Mouse (Mus musculus) inflammation-experienced regulatory T-cells, adult 6 months (primary cell): ENCODE results near the gene Tec. TPM values are rescaled to one million over a fixed set of nuclear protein-coding genes. Genes with fewer than 3 reads are reported as not detected.
"Not testable (repeated sequence)": the region's sequence is repeated elsewhere in the genome, so short reads cannot be mapped to it uniquely, and the experiment has no call there.

Experiments used
- ATAC-seq: one replicate; pipeline ENCODE4 v1.8.0; 2017
- polyA plus RNA-seq, 3 experiments: library from polyadenylated mRNA; unstranded; fragments of 100-300 nt; shearing (Covaris generic); gene quantifications; one replicate each; pipeline ENCODE4 v1.2.1; 2017

Tec gene
- polyA plus RNA-seq, 3 experiments from 2014 or later = 9.2 to 14.7 (median 10.2) TPM

DNA sequence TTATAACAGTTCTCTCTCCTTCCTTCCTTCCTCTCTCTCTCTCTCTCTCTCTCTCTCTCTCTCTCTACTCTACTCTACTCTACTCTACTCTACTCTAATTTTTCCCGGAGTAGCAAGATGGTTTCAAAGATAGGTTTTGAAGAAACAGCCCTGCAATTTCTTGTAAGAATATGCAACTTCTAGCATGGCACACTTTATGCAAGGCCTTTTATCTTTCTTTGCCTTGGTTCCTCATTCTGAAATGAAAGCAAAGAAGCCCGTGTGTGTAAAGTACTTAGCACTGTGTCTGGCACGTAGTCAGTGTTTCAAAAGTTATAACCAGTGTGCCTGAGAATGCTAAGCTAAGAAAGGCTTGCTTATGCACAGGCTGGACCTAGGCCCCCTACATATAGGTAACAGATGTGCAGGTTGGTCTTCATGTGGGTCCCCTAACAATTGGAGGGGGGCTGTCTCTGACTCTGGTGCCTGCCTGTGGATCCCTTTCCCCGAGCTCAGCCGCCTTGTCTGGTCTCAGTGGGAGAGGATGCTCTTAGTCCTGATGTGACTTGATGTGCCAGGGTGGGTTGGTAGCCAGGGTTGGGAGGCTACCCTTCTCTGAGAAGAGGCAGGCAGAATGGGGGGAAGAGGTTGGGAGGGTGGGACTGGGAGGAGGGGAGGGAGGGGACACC is 49.6 kb downstream of the Tec start:
- ATAC-seq = no peak

DNA sequence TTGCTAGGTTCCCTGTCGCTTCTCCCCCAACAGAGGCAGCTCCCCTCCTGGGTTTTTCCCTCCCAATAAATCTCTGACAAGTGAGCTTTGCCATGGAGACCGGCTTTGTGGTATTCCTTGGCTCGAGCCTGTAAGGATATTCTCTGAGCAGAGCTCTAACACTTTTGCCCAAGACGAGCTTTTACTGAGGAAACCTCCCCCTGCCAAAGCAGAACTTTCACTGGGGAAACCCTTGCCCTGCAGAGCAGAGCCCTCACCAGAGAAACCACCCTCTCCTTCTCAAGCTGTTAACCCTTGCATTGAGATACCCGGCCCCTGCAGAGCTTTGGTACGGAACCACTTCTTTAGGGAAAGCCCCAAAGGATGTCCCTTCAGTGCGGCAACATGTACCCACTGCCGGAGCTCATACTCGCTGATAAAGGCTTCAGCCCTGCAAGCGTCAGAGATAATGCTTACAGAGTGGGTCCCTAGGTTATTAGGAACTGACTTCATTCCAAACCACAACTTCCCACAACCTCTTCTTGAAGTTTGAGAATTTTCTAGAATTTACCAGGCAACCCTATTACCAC is 50.7 kb downstream of the Tec start:
- ATAC-seq = peak; percentile 87

DNA sequence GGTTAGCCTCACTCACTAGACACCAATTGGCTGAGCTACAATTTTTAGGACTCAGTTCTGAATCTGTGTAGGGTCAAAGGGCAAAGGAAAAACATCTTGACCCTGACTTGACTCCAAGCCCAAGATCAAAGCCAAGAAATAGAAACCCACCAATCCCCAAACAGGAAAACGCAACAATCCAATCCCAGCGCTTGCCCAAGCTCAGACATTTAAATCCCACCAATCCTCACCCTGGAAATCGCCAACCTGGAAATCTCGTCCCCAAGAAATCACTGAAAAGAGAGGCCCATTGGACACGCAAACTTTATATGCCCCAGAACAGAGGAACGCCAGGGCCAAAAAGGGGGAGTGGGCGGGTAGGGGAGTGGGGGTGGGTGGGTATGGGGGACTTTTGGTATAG is 51.3 kb downstream of the Tec start:
- not testable (repeated sequence) for ATAC-seq

DNA sequence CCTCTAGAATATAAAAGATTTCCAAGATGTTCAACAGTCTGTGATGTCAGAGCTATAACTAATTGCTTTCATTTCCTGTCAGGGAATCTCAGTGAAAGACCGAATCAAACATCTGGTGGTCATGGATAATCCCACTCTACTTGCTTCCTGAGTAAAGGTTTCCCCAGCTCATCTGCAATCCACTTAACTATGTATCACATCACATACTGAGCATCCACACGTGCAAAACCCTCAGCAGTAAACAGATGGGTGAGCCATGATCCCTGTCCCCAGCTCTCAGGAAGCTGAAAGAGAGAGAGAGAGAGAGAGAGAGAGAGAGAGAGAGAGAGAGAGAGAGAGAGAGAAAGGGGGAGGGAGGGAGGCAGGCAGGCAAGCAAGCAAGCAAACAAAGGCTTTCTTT is 51.8 kb downstream of the Tec start:
- no peak for ATAC-seq

DNA sequence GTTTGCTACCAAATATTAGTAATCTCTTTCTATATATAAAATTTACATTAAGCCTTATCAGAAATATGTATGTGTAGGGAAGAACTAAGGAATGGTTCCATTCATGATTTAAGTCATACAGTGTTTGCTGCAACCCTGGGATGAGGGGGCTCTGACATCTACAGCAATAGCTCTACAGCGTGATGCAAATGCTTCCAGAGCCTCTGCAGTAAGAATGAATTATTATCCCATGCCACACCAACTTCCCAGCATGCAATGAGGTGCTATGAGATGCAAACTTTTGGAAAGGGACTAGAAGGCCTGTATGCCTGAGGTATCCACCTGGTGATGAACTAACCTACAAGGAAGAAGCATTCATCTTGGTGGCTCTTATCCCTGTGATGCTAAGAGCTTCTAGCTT is 52.2 kb downstream of the Tec start:
- ATAC-seq = no peak

DNA sequence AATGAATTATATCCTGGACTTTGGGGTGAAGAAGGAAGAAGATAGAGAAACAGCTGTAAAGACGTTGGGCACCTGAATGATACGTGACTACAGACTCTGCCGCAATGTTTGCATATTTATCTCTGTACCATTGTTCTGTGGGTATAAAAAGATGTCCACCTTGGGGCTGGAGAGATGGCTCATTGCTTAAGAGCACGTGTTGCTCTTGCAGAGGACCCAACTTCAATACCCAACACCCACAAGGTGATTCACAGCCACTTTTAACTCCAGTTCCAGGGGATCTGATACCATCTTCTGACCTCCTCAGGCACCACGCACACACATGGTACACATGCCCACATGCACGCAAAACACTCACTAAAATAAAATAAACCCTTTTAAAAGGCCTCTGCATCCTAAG is 52.9 kb downstream of the Tec start:
- no peak for ATAC-seq

DNA sequence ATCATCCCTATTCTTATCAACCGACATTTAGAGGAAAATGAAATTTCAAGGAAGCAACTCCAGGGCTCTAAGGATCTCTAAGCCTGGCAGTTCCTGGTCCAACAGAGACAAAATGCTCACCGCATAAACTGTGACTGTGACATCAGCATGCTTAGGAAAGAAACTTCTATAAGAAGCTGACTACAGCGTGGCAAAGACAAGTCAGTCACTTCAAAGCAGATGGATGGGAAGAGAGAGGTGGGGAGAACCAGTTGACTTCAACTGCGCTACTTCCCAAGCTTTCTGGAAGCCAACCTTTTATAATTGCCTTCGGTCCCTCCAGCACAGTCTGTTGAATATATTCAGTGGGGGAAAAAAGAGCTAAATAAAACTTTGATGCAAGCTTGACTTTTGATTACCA is 54.2 kb downstream of the Tec start:
- no peak for ATAC-seq

DNA sequence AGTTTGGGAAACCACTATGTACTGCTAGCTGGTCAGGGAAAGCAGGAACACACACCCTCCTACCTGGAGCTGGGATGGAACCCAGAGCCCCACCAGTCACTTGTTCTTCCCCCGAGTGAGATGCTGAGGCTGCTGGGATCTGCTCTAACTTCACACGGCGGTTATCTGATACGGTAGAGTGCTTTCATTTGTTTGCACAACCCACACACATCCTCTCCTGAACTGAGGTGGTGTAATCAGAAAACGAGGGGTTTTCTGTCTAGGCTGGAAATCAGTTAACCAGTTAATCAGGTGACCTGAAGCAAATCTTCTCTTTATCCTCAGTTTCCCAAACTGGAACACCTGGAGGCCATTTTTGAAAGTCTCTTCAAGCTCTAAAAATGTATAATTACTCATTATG is 55.4 kb downstream of the Tec start:
- ATAC-seq = peak; percentile 74

DNA sequence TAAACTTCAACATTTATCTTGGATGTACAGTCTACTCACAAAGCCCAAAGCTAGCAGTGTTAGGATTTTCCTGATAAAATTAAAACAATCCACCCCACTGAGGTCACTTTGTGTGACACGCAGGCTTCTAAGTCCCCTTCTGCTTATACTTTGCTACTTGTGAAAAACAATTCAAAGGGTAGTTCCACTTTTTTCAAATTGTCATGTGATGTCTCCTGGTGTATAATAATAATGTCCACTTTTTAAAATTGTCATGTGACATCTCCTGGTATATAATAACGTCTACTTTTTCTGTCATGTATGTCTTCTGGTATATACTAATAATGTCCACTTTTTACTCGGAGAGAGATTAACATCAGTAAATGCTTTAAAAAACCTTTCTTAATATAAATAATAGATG is 56.0 kb downstream of the Tec start:
- ATAC-seq = no peak

DNA sequence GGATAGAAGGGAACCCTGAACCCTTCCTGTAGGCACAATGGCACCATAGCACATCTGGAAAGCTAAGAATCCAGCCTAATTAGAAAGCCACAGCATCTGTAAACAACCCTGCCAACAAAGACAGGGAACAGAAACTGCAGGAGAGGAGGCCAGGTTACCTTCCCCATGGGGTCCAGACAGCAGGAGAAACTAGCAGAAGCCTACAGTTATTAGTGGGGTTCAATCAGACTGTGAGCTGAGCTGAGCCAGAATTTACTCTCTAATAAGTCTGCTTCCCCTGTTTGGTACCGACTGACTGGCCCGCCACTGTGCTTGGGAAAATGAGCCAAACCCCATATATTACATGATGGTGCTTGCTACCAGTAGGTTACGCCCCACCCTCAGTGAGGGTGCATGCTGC is 56.9 kb downstream of the Tec start:
- ATAC-seq = no peak

DNA sequence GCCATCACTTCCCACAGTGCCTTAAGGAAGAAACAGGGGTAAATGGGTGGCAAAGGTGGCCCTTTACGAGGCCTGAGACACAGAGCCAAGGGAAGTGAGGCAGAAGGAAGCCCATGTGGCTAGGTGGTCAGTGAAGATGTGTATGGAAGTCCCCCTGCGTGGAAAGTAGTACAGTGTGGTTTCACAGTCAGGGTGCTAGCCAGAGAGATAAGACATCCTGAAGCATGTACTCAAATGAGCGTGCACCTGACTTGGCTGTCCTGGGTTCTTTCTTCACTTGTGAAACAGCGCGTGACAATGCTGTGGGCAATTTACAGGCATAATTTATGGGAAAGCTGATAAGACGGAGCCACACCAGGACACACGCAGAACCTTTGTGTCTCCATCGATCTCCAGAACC is 57.3 kb downstream of the Tec start:
- no peak for ATAC-seq

DNA sequence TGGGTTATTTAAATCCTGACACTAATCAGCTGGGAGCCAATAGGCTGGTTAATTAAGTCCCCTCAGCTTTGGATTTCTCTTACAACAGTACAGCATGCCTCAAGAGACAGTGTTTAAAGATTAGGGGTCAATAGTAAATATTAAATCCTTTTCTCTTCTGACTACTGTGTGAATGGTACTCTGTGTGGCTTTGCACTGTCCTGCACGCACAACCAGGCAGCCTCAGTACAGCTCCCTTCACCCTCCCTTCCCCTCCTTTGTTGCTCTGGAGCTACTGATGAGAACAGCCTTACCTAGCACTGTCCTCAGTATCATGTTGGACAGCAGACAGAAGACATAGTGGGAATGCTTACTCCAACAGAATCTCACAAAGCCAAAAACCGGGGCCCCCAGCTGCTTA is 58.8 kb downstream of the Tec start:
- ATAC-seq = no peak

DNA sequence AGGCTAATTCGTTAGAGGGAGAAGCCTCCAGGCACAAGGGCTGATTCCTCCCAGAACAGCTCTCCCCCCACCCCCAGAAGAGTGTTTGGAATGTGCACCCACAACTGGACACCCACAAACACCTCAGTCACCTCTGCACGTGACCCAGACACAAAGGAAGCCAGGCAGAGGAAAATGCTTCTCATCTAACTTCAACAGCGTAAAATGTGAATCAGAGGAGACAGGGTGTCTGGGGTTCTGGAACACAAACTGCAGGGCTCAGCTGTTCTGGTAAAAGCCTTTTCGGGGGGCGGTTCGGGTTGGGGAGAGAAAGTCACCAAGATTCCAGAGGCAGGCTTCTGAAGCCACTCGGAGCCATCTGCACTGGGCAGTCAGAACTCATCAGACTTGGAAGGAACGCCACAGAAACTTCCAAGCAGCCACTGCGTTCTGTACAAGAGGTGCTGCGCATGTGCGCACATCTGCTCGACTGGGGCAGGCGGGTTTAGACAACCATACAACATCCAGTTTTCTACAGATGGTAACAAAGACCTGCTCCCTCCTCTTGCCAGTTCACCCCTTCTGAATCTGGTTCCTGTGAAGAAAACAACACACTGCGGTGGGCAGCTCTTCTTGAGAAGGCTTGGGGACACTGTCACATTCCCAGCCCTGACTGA is 59.7 kb downstream of the Tec start:
- no peak for ATAC-seq

DNA sequence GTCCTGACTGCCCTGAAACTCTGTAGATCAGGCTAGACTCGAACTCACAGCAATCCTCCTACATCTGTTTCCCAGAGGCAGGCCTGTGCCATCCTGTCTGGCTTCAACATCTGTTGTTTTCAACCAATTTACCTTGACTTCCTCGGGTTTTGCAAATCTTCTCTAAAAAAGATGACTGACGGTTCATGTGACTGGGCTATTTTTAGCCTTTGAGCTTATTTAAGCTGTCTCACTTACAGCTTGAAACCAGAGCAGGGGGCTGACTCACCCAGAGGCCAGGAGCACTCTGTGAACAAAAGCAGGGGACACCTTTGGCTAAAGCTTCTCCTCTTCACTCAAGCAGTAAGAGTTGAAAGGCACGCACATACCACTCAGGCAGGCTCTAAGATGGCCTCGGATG is 65.4 kb downstream of the Tec start:
- no peak for ATAC-seq

DNA sequence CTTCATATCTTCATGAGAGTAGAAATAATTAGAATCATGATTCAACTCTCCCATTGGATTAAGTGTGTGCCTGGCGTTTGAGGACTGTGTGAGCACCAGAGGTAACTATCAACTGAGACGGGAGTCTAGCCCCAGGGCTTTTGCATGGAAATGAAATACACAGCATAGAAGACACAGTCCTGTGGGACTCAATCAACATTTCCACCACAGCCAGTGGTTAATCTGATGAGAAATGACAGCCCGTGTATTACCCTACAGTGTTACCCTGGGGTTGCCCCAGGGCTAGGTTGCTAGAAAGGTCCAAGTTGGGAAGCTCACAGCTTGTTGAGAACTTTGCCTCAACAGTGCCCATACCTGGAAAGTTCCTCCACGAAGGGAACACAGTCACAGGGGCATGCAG is 69.7 kb downstream of the Tec start:
- no peak for ATAC-seq

DNA sequence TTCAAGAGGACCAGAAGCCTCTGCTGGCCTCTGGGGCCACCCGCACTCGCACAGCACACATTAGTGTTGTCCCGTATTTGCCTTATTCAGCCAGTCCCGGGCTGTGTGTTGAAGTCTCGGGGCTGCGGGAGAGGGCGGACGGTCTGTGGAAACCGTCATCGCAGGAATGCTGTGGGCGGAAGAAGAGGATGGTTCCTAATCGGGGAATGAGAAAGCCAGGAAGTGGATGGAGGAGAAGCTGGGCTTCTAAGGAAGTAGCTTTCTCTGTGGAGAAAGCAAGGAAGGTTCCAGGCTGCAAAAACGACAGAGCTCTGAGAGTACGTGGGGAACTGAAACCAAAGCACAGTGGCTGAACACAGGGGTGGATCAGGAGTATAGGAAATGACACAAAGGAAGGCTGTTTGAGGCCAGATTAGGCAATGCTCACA is 72.1 kb downstream of the Tec start:
- no peak for ATAC-seq

DNA sequence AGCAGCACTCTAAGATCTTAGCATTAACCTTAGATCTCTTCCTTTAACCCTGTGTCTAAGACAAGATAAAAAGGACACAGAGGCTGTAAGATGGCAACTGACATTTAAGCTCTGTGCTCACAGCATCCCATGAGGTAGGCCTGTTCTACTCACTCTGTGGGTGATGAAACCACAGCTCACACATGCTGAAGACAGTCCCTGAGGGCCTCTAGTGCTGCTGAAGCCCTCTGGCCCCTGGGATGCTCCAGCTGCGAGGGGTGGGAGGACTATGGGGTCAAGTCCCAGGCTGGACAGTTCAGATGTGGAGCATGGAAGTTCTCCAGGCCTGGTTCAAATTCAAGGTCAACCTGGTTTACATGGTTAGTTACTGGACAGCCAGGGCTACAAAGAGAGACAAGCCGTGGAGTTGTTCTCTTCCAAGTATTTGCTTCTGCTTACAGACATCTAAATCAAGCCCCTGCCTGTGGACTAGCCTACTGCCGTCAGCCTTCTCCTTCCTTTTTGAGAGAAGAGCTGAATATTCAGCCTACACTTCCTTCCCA is 74.9 kb downstream of the Tec start:
- ATAC-seq = no peak

DNA sequence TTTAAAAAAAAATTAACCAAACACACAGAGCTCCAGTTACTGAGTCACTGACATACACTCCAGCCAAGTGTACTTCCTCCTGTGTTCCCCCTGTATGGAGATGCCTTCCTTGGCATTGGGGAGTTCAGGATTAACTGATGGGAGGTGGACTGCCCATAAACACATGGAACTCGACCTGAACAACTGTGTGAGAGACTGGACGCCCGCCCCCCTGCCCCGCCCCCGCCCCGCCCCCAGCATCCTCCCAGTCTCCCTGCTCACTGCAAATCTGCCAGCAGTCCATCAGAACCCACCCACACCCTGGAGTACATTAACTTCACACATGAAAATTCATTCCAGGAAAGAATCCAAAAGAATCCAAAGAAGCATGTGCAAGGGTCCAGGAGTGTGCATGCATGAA is 76.5 kb downstream of the Tec start:
- no peak for ATAC-seq

DNA sequence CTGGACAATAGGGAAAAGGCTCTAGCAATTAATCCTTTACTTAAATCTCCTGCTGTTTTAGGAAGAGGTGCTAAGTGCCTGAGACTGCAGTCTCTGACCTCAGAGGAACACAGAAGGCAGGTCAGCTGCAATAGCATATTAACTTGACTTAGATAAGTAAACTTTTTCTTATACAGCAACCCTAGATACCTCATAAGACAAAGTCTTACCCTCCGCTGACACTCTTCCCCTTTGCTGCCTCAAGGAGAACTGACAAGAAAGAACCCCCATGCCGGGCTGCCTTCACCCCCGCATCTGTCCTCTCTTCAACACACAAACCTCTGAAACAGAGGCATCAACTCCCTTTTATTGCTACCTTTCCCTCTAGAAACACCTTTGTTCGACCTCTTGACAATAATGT is 76.9 kb downstream of the Tec start:
- no peak for ATAC-seq

DNA sequence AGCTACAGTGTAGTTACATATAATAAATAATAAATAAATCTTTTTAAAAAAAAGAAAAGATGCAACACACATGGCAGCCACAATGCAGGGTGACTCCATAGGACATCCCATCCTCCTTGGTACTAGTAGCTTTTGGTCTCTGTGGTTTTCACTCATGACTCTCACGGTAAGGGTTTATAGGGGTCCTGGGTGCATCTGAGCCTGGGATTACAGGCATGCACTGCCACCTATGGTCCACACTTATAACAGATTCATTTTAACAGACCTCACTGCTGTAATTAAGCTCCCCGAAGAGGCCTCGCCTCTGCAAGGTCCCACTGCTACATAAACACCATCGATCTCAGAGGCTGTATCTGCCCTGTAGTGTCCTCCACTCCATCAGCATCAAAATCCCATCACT is 82.8 kb downstream of the Tec start:
- no peak for ATAC-seq

DNA sequence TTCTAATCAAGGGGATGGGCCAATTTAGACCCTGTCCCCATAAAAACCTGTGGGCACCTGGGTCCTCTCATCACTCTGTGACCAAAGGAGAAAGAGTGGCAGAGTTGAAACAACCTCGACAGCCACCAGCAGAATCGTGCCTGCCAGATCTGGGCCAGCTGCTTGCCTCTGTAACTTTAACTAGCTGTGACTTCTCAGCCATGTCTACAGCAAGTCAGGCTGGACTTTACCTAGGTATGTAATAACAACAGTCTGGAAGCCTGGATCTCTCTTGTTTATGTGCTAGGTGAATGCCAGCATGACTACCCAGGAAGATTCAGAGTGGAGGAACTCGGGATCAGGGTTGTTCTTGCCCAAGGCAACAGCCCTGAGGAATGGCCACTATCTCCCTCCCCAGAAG is 83.6 kb downstream of the Tec start:
- ATAC-seq = no peak

DNA sequence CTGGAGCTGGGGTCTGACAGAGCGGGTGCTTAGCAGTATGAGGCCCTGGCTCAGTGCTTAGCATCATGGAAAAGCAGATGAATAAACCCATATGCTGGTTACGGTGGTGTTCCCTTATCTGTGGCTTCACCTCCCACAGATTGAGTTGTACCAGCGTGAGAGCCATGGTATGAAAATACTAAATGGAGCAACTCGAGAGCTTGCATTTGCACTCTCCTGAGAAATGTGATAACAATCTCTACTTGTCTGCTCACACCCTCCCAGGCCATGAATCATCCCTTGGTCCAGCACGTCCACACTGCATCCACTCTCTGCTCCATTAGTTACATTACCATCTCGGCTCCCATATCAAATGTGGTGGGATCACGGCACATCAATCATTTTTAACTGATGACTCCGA is 84.3 kb downstream of the Tec start:
- ATAC-seq = no peak

DNA sequence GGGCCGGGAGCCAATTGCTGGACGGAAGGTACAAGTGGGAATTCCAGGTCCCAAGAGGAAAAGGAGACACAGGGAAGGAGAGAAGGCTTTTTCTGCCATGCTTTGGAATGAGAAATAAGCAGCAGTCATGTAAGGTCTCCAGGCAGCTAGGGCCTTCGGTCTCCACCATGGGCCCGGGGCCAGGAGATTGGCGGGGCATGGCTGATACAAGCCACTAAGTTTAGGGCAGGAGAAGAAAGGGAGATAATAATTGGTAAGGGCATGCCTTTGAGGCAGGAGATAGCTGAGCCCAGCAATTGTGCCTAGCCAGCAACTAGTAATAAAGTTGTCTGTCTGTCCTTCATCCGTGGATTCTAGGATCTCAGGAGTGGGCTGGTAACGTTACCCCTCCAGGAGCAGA is 85.2 kb downstream of the Tec start:
- no peak for ATAC-seq

DNA sequence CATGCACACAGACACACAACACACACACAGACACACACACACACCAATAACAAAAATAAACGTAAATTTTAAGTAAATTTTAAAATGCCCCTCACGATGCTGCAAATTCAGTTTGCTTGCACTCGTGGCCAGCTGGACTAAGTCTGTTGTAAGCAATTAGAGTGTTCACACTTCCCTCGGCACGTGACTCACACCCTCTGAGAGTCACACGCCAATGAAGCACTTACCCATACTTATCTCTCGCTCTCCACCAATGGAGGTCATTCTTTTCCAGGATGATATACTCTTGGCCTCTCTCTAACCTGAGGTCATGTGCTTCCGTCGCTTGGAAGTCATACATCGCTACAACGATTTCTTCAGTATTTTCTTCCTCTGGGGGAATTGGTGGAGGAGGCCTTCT is 86.5 kb downstream of the Tec start:
- ATAC-seq = no peak
